Mouse (Mus musculus) C2C12 (cell line): ENCODE measurements at regions not wholly inside any gene's neighbourhood (a gene's known extent, or its start where the extent isn't known, plus 50 kb on each side); places are given as distances from the start of the nearest gene placed in this dataset.

Source experiments
- H3K27me3 ChIP-seq: one replicate; pipeline ENCODE4 v1.6.1; 2011; ENCODE audit not compliant: control insufficient read depth, insufficient read depth, insufficient read length
- H3K36me3 ChIP-seq: one replicate; pipeline ENCODE4 v1.6.1; 2011; ENCODE audit not compliant: control insufficient read depth, insufficient read depth
- H3K4me3 ChIP-seq: one replicate; pipeline ENCODE4 v1.5.1; 2011; ENCODE audit warnings: mild to moderate bottlenecking, control low read depth; ENCODE audit not compliant: poor library complexity, insufficient read depth, severe bottlenecking
- H3K79me2 ChIP-seq: one replicate; pipeline ENCODE4 v1.6.1; 2011; ENCODE audit not compliant: control insufficient read depth, insufficient read depth
- H3K79me3 ChIP-seq: one replicate; pipeline ENCODE4 v1.6.1; 2011; ENCODE audit warnings: low read depth, control low read depth
- H3ac ChIP-seq: one replicate; pipeline ENCODE3; 2011; ENCODE audit warnings: low read depth; ENCODE audit not compliant: control insufficient read depth, insufficient read length
- CEBPB ChIP-seq: IDR thresholded peaks from one replicate; pipeline ENCODE4 v1.6.1; 2011; ENCODE audit warnings: low read depth, mild to moderate bottlenecking, control low read depth, moderate library complexity
- CTCF ChIP-seq: IDR thresholded peaks from one replicate; pipeline ENCODE4 v1.5.1; 2011; ENCODE audit not compliant: control insufficient read depth, insufficient read depth, insufficient read length
- FOSL1 ChIP-seq: IDR thresholded peaks from one replicate; pipeline ENCODE4 v1.8.0; 2011; ENCODE audit warnings: mild to moderate bottlenecking, low read length; ENCODE audit not compliant: poor library complexity, insufficient read depth, severe bottlenecking
- MAX ChIP-seq: IDR thresholded peaks from one replicate; pipeline ENCODE4 v1.6.1; 2011; ENCODE audit warnings: mild to moderate bottlenecking, control low read depth
- MYOD1 ChIP-seq: IDR thresholded peaks from one replicate; pipeline ENCODE4 v1.6.1; 2011; ENCODE audit warnings: low read depth; ENCODE audit not compliant: control insufficient read depth, insufficient read length
- MYOG ChIP-seq: IDR thresholded peaks from one replicate; pipeline ENCODE4 v1.6.1; 2011; ENCODE audit not compliant: control insufficient read depth, insufficient read length; ENCODE audit errors: extremely low read depth
- USF1 ChIP-seq: IDR thresholded peaks from one replicate; pipeline ENCODE4 v1.6.1; 2011; ENCODE audit warnings: low read depth, mild to moderate bottlenecking, control low read depth, moderate library complexity

GRCm38 (mm10) chr14:76359837-76360410 lies 54.8 kb upstream of the Tsc22d1 start:
- Histone ChIP-seq H3K79me3 (no peaks in the 10 kb centered on the region), H3ac (no peak overlapping the region), H3K36me3 (no peaks in the 10 kb centered on the region), H3K79me2 (no peaks in the 10 kb centered on the region), H3K4me3 (no peak overlapping the region), H3K27me3 (no peaks in the 10 kb centered on the region)
- TF ChIP-seq MYOD1 (no peak), USF1 (no peak), MAX (no peak), FOSL1 (no peak), CEBPB (no peak), MYOG (no peak), CTCF (no peak)

DNA sequence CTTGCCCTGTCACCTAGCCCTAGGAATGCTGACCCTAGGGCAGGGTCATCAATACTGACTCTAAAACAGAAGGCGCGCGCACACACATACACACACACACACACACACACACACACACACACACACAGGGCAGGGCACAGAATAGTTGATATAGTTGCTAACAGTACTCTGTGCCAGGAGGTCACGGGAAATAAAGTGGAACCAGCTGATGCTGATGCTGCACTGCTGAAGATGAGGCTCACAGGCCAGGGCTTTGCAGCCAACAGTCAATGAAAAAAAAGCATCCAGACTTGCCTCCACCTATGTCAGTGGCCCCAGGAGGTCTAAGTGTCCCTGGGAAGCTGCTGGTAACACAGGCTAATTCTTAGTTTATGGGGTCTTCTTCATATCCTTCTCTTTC lies 50.7 kb upstream of the Tsc22d1 start:
- TF ChIP-seq MYOD1 (no peak), MYOG (no peak), FOSL1 (no peak), CTCF (no peak), MAX (no peak), CEBPB (no peak), USF1 (no peak)
- no peaks in the 10 kb centered on the region for H3K79me2 ChIP-seq
- H3K27me3 ChIP-seq = no peaks in the 10 kb centered on the region
- H3K4me3 ChIP-seq = no peak overlapping the region
- peaks cover 9% of the 10 kb centered on the region for H3K36me3 ChIP-seq
- no peaks in the 10 kb centered on the region for H3K79me3 ChIP-seq
- no peak overlapping the region for H3ac ChIP-seq
